Mouse (Mus musculus) frontal cortex, postnatal 36 days (tissue): ENCODE data around the gene Ubash3b.
A peak's percentile ranks its signal among the peaks of the same experiment; 100 is the strongest.

ENCODE experiments used
- DNase-seq, 2 experiments: peaks; one replicate each; pipeline ENCODE4 v3.0.0; 2022; ENCODE audit warnings: low spot score in 2 of 2

The Ubash3b gene

GRCm38 (mm10) chr9:41161413-41161812, at the start of gene Ubash3b:
Ubash3b (minus strand) TSS chr9:41161697.
- no peak for DNase-seq

- DNase-seq, result peak; percentile 87 to 95
Observed at GRCm38 (mm10) chr9:41207130-41208104, 45.9 kb upstream of the Ubash3b start.

- no peak for DNase-seq
Observed at GRCm38 (mm10) chr9:41206717-41207116, 45.2 kb upstream of the Ubash3b start.

GRCm38 (mm10) chr9:41205267-41205666, 43.8 kb upstream of the Ubash3b start:
- no peak for DNase-seq

GRCm38 (mm10) chr9:41199456-41200252, 38.2 kb upstream of the Ubash3b start:
- DNase-seq, result no peak

GRCm38 (mm10) chr9:41198501-41199265, 37.2 kb upstream of the Ubash3b start:
- DNase-seq, result no peak

GRCm38 (mm10) chr9:41195742-41196311, 34.3 kb upstream of the Ubash3b start:
- no peak for DNase-seq

- peak; percentile 40 to 53 for DNase-seq
Observed at GRCm38 (mm10) chr9:41191651-41192210, 30.2 kb upstream of the Ubash3b start.

GRCm38 (mm10) chr9:41190745-41191482, 29.4 kb upstream of the Ubash3b start:
- DNase-seq, result peak; percentile 87 to 92

- no peak for DNase-seq
Observed at GRCm38 (mm10) chr9:41187939-41188338, 26.4 kb upstream of the Ubash3b start.

GRCm38 (mm10) chr9:41187498-41187897, 26.0 kb upstream of the Ubash3b start:
- DNase-seq, result no peak

GRCm38 (mm10) chr9:41185331-41185730, 23.8 kb upstream of the Ubash3b start:
- no peak for DNase-seq

GRCm38 (mm10) chr9:41182550-41182949, 21.1 kb upstream of the Ubash3b start:
- peak in 1 of 2 experiments; percentile 60 for DNase-seq

- DNase-seq, result no peak
Observed at GRCm38 (mm10) chr9:41181803-41182202, 20.3 kb upstream of the Ubash3b start.

- DNase-seq, result no peak
Observed at GRCm38 (mm10) chr9:41181372-41181771, 19.9 kb upstream of the Ubash3b start.

GRCm38 (mm10) chr9:41179056-41179455, 17.6 kb upstream of the Ubash3b start:
- no peak for DNase-seq

- no peak for DNase-seq
Observed at GRCm38 (mm10) chr9:41173158-41173557, 11.7 kb upstream of the Ubash3b start.

- no peak for DNase-seq
Observed at GRCm38 (mm10) chr9:41172426-41172825, 10.9 kb upstream of the Ubash3b start.

GRCm38 (mm10) chr9:41170026-41170425, 8.5 kb upstream of the Ubash3b start:
- DNase-seq, result no peak

GRCm38 (mm10) chr9:41168656-41169055, 7.2 kb upstream of the Ubash3b start:
- no peak for DNase-seq
